Mouse (Mus musculus): Measurements from ENCODE around the gene Birc3.

DNA sequence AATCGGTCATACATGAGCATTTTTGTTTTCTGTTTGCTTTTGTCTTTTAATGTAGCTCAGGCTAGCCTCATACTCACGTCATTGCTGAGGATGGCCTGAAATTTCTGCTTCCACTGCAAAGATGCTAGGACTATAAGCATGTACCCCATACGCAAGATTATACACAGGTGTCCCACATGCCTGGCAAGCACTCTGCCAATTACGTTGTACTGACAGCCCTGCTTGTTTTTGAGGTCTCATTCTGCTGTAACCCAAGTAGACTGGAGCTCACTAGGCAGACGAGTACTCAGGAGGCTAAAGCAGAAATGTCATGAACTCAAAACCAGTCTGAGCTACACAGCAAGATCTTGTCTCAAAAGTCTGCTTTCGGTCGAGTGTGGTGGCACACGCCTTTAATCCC, 21.1 kb downstream of the Birc3 start:
- TF ChIP-seq CTCF (conservative IDR thresholded peaks at IDR 0.05; ENCODE audit: insufficient read depth, insufficient read length, low read depth, low read length) = no peak
- no peak for TF ChIP-seq POLR2A (IDR thresholded peaks at IDR 0.05; ENCODE audit: low read depth, low read length)
